Mouse (Mus musculus): ENCODE data around the gene Prkd3. TPM values are rescaled to one million over a fixed set of nuclear protein-coding genes. Genes with fewer than 3 reads are reported as not detected.

Gene Prkd3
- polyA plus RNA-seq, 1 experiment from 2014 or later: 21.1 TPM

DNA sequence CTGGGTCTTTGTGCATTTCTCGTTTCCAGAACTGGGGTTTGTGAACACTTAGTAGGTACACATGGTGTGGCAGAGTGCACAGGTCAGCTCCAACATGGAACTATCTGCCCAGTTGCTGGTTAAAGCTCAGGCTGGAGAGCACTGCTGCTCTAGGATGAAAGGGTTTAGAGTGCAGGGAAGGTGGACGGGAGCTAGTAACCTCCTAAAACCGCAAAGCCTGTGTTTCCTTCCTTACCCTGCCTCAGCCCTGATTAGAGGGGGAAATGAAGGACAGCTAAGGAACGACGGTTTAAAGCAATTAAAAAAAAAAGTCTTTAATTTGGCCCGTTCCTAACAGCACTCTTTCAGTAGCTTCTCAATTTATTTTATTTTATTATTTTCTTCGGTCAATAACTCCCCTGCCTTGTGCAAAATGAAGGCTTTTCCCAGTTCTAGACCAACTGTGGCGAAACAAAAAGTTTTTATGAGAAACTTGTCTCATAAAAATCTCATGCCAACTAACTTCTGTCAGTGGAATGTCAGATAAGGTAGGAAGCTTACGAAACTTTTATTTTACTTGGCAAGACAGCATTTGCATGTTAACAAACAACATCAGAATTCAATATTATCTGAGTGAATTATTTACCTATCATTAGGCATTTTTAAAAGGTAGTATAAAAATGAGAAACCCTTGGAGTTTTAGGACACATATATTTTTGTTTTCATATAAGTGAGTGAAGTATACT, 28.2 kb downstream of the Prkd3 start:
- Histone ChIP-seq H3K4me2 (ENCODE audit: low read depth, low read length) (no peak overlapping the region), H3K9ac (ENCODE audit: low read depth, low read length) (no peak overlapping the region), H3K27me3 (replicated peaks; ENCODE audit: control insufficient read depth, insufficient read depth, low read length) (no peaks in the 10 kb centered on the region), H3K4me3 (ENCODE audit: low read length) (no peak overlapping the region), H3K4me1 (ENCODE audit: control insufficient read depth, insufficient read depth, low read length) (no peaks in the 10 kb centered on the region), H3K27ac (ENCODE audit: low read length) (no peak overlapping the region), H3K9me3 (ENCODE audit: control insufficient read depth, low read length) (no peaks in the 10 kb centered on the region), H3K36me3 (ENCODE audit: control insufficient read depth, insufficient read depth, low read length) (no peaks in the 10 kb centered on the region)
- WGBS: 67% methylated on average over 9 of the region's 9 CpGs
- ATAC-seq: no peak

DNA sequence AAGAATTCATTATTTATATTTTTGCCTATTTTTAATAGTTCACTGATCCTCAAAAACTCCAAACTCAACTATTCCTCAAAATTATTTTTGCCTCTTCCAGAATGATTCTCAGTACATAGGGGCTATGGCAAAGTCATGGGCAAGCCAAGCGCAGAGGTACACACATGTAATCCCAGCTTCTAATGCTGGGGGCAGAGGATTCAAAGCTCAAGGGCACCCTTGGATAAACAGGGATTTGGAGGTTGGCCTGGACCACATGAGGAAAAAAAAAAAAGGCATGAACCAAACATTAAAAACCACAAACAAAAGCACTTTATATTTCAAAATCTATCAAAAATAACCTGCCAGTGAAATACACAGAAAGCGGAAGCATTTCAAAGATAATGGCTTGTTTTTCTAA, 29.1 kb downstream of the Prkd3 start:
- ATAC-seq: no peak
- Histone ChIP-seq H3K4me2 (ENCODE audit: low read depth, low read length) (no peak overlapping the region), H3K9me3 (ENCODE audit: control insufficient read depth, low read length) (no peaks in the 10 kb centered on the region), H3K36me3 (ENCODE audit: control insufficient read depth, insufficient read depth, low read length) (no peaks in the 10 kb centered on the region), H3K4me1 (ENCODE audit: control insufficient read depth, insufficient read depth, low read length) (no peaks in the 10 kb centered on the region), H3K27ac (ENCODE audit: low read length) (no peak overlapping the region), H3K4me3 (ENCODE audit: low read length) (no peak overlapping the region), H3K9ac (ENCODE audit: low read depth, low read length) (no peak overlapping the region), H3K27me3 (replicated peaks; ENCODE audit: control insufficient read depth, insufficient read depth, low read length) (no peaks in the 10 kb centered on the region)
- WGBS: 98% methylated on average over 2 of the region's 2 CpGs

DNA sequence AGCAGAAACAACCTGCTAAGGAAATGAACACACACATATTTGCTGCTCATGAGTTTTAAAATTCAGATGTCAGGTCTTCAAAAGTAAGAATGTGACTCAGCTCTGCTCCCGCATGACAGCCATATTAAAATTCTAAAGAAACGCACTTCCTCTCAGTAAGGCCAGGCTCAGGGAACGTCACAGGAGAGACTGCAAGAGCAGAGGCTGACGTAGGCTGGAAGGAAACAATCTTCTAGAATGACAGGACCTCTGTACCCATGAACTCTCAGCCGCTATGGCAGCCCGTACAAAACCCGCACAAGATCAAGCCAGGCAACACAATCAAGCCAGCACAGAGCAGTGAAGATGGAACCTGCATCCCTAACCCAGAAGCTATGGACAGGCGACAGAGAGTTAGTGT, 31.6 kb downstream of the Prkd3 start:
- Histone ChIP-seq H3K9me3 (ENCODE audit: control insufficient read depth, low read length) (no peaks in the 10 kb centered on the region), H3K36me3 (ENCODE audit: control insufficient read depth, insufficient read depth, low read length) (no peaks in the 10 kb centered on the region), H3K27me3 (replicated peaks; ENCODE audit: control insufficient read depth, insufficient read depth, low read length) (no peaks in the 10 kb centered on the region), H3K27ac (ENCODE audit: low read length) (0 out of 2 replicates have a peak overlapping the region, but pooled peaks have one; percentile 18), H3K4me1 (ENCODE audit: control insufficient read depth, insufficient read depth, low read length) (no peaks in the 10 kb centered on the region), H3K9ac (ENCODE audit: low read depth, low read length) (no peak overlapping the region), H3K4me3 (ENCODE audit: low read length) (no peak overlapping the region), H3K4me2 (ENCODE audit: low read depth, low read length) (no peak overlapping the region)
- 75% methylated on average over 8 of the region's 8 CpGs for WGBS
- no peak for ATAC-seq

DNA sequence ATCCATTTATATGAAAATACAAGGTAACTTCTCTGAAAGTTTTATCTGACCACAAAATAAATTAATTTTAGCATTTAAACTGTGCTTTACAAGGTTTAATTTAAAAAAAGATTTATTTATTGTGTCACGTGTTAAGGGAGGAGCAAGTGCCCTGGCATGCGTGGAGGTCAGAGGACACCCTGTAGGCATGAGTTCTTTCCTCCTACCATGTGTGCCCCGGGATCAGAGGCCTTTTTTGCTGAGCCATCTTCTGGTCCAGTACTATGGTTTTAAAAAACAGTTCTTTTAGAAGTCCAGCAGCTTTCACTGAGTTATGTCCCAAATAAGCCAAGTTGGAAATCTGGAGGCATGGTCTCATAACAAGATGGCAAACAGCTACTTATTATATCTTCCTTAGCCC, 36.9 kb downstream of the Prkd3 start:
- no peak overlapping the region for H3K4me2 ChIP-seq (ENCODE audit: low read depth, low read length)
- H3K9ac ChIP-seq (ENCODE audit: low read depth, low read length): no peak overlapping the region
- WGBS: 91% methylated on average over 3 of the region's 3 CpGs
- no peaks in the 10 kb centered on the region for H3K4me1 ChIP-seq (ENCODE audit: control insufficient read depth, insufficient read depth, low read length)
- no peak overlapping the region for H3K4me3 ChIP-seq (ENCODE audit: low read length)
- no peak for ATAC-seq
- no peaks in the 10 kb centered on the region for H3K36me3 ChIP-seq (ENCODE audit: control insufficient read depth, insufficient read depth, low read length)
- H3K9me3 ChIP-seq (ENCODE audit: control insufficient read depth, low read length): no peaks in the 10 kb centered on the region
- no peak overlapping the region for H3K27ac ChIP-seq (ENCODE audit: low read length)
- no peaks in the 10 kb centered on the region for H3K27me3 ChIP-seq (replicated peaks; ENCODE audit: control insufficient read depth, insufficient read depth, low read length)

DNA sequence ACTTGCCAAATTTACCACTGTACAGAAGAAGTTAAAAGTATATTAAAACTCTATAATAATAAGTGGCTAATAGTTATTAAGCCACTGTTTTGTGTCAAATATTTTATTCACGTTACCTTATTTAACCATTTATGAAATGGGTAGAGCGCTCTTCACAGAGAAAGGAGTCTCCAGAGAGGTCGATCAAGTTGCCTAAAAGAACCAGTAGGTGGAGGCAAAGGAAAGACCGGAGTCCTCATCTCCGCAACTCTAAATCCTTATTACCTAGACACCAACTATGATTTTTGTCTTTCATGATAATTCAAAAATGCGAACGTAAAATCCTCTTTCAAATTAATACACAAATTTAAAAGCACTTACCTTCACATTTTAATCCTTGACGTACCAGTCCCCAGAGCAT, 37.5 kb downstream of the Prkd3 start:
- no peak overlapping the region for H3K4me3 ChIP-seq (ENCODE audit: low read length)
- H3K36me3 ChIP-seq (ENCODE audit: control insufficient read depth, insufficient read depth, low read length): no peaks in the 10 kb centered on the region
- H3K9me3 ChIP-seq (ENCODE audit: control insufficient read depth, low read length): no peaks in the 10 kb centered on the region
- H3K9ac ChIP-seq (ENCODE audit: low read depth, low read length): no peak overlapping the region
- no peaks in the 10 kb centered on the region for H3K27me3 ChIP-seq (replicated peaks; ENCODE audit: control insufficient read depth, insufficient read depth, low read length)
- no peak for ATAC-seq
- 96% methylated on average over 8 of the region's 8 CpGs for WGBS
- no peaks in the 10 kb centered on the region for H3K4me1 ChIP-seq (ENCODE audit: control insufficient read depth, insufficient read depth, low read length)
- no peak overlapping the region for H3K27ac ChIP-seq (ENCODE audit: low read length)
- no peak overlapping the region for H3K4me2 ChIP-seq (ENCODE audit: low read depth, low read length)

DNA sequence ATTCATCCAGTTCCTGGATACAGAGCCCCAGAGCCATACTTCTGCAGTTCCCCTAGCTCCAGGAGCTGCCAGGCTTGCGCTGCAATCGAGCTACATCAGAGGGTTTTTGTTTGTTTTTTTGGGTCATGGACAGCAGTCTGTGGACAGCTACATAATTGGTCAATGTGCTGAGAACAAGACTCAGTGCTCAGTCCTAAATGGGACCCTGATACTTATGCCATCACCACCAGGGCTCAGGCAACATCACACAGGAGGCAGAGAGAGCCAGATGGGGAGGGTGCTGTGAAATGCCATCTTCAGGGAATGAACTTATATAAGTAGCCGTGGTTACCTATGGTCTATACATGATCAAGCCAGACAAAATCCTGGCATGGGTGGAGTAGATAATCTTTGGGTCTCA, 52.1 kb downstream of the Prkd3 start:
- Histone ChIP-seq H3K27ac (ENCODE audit: low read length) (no peak overlapping the region), H3K4me1 (ENCODE audit: control insufficient read depth, insufficient read depth, low read length) (no peaks in the 10 kb centered on the region), H3K4me2 (ENCODE audit: low read depth, low read length) (no peak overlapping the region), H3K27me3 (replicated peaks; ENCODE audit: control insufficient read depth, insufficient read depth, low read length) (no peaks in the 10 kb centered on the region), H3K9ac (ENCODE audit: low read depth, low read length) (no peak overlapping the region), H3K4me3 (ENCODE audit: low read length) (no peak overlapping the region), H3K9me3 (ENCODE audit: control insufficient read depth, low read length) (no peaks in the 10 kb centered on the region), H3K36me3 (ENCODE audit: control insufficient read depth, insufficient read depth, low read length) (0 out of 2 replicates have a peak, but pooled peaks cover 2% of the 10 kb centered on the region)
- 80% methylated on average over 3 of the region's 3 CpGs for WGBS
- ATAC-seq: no peak

DNA sequence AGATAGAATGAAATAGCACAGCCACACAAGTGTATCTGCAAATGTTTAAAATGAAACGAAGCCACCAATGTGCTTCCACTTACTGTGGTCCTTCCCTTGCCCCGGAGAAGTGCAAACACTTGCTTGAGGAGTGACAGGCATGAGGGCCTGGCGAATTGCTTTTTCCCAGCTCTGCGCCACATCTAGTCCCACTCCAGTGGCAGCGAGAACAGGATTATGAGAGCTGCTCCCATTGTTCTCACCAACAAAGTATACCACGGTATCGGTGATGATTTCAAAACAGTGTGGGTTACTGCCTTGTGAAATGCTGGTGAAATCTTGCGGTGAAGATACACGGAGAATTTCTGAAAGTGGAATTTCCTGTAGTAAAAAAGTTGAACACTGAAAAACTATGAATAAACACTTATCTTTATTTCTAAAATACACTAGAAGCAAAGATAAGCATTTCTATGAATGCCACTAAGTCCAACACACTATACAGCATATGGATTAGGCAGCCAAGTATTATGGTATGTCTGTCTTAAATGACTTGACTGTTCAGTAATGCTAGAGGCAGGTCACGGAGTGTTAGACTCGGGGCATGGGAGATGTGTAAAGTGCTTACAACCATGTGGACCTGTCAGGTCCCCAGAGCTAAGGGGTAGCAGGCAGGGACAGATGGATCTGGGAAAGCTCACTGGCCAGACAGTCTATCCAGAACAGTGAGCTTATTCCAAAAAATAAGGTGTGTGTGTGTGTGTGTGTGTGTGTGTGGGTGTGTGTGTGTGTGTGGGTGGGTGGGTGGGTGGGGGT, 54.3 kb downstream of the Prkd3 start:
- no peaks in the 10 kb centered on the region for H3K27me3 ChIP-seq (replicated peaks; ENCODE audit: control insufficient read depth, insufficient read depth, low read length)
- no peak overlapping the region for H3K4me2 ChIP-seq (ENCODE audit: low read depth, low read length)
- no peak for ATAC-seq
- no peak overlapping the region for H3K9ac ChIP-seq (ENCODE audit: low read depth, low read length)
- no peaks in the 10 kb centered on the region for H3K9me3 ChIP-seq (ENCODE audit: control insufficient read depth, low read length)
- no peak overlapping the region for H3K4me3 ChIP-seq (ENCODE audit: low read length)
- H3K36me3 ChIP-seq (ENCODE audit: control insufficient read depth, insufficient read depth, low read length): 0 out of 2 replicates have a peak, but pooled peaks cover 2% of the 10 kb centered on the region
- WGBS: 94% methylated on average over 11 of the region's 11 CpGs
- H3K4me1 ChIP-seq (ENCODE audit: control insufficient read depth, insufficient read depth, low read length): no peaks in the 10 kb centered on the region
- no peak overlapping the region for H3K27ac ChIP-seq (ENCODE audit: low read length)

DNA sequence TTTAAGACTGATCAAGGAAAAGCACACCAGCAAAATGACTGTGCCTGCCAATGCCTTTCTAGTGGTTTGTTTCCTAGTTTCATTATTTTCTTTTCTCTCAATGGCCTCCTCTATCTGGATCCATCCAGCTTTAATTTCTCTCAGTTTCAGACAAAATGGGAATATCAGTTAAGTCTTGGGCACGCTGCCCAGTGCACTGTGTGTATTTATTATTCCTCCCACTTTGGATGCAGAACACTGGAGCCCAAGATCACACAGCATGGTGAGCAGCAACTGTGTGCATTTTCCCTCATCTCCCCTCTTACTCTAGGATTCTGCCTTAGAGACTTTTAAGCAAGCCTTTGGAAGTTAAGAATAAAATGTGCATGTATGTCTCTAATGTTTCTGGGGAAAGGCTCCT, 56.2 kb downstream of the Prkd3 start:
- Histone ChIP-seq H3K4me3 (ENCODE audit: low read length) (no peak overlapping the region), H3K9ac (ENCODE audit: low read depth, low read length) (no peak overlapping the region), H3K27ac (ENCODE audit: low read length) (no peak overlapping the region), H3K27me3 (replicated peaks; ENCODE audit: control insufficient read depth, insufficient read depth, low read length) (no peaks in the 10 kb centered on the region), H3K4me1 (ENCODE audit: control insufficient read depth, insufficient read depth, low read length) (no peaks in the 10 kb centered on the region), H3K36me3 (ENCODE audit: control insufficient read depth, insufficient read depth, low read length) (peaks cover 6% of the 10 kb centered on the region; the same call in 1 of the 2 replicates), H3K9me3 (ENCODE audit: control insufficient read depth, low read length) (no peaks in the 10 kb centered on the region), H3K4me2 (ENCODE audit: low read depth, low read length) (no peak overlapping the region)
- WGBS: 88% methylated on average over 1 of the region's 1 CpGs
- ATAC-seq: no peak

DNA sequence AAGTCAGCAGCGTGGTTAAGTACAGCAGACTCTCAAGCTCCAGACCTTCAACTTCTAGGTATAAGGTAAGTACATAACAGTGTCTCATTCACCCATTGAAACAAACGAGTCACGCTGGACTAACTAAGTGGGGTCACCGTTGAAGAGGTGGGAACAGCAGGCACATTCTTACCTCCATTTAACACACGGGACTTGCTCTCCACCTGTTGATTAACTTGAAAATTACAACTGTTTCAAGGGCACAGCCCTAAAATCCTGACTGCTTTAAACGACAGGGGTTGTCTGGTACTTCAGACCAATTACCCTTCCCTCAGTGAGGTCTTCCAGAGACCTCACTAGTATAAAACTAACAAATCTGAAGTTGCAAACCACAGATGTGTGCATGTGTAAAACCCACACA, 61.1 kb downstream of the Prkd3 start:
- no peak overlapping the region for H3K4me2 ChIP-seq (ENCODE audit: low read depth, low read length)
- 74% methylated on average over 6 of the region's 6 CpGs for WGBS
- no peak overlapping the region for H3K9ac ChIP-seq (ENCODE audit: low read depth, low read length)
- no peak overlapping the region for H3K27ac ChIP-seq (ENCODE audit: low read length)
- H3K27me3 ChIP-seq (replicated peaks; ENCODE audit: control insufficient read depth, insufficient read depth, low read length): no peaks in the 10 kb centered on the region
- no peaks in the 10 kb centered on the region for H3K4me1 ChIP-seq (ENCODE audit: control insufficient read depth, insufficient read depth, low read length)
- no peak for ATAC-seq
- peaks cover 9% of the 10 kb centered on the region for H3K36me3 ChIP-seq (ENCODE audit: control insufficient read depth, insufficient read depth, low read length)
- H3K9me3 ChIP-seq (ENCODE audit: control insufficient read depth, low read length): no peaks in the 10 kb centered on the region
- no peak overlapping the region for H3K4me3 ChIP-seq (ENCODE audit: low read length)
